Mouse (Mus musculus): ENCODE results near the gene Deup1.
"Not testable (repeated sequence)": the region's sequence is repeated elsewhere in the genome, so short reads cannot be mapped to it uniquely, and the experiment has no call there.

The Deup1 gene

DNA sequence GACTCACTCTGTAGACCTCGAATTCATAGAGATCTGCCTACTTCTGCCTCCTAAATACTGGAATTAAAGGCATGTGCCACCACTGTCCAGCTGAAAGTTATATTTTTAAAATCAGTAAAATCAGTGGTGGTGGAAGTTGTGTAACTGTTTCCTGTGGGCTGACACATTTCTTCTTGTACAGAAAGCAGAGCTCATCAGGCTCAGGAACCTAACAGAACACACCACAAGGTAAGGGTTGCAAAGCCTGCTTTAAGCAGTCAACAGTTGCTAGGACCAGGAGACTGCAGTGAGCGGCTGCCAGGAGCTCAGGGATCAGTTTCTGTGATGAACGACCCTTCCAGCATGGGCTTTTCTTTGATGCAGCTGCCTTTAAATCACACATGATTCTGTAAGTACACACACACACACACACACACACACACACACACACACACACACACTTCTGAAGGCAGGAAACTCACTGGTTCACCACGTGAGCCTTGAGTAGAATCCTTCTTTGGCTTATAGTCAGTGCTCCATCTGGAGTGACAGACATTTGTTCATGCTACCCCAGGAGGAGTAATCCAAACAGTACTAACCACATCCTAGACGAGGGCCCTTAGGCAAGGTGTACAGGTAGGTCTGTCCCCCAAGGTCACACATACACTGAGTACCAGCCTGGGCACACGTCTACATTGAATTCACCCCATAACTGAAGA, 40.4 kb downstream of the Deup1 start:
- DNase-seq, result no peak

DNA sequence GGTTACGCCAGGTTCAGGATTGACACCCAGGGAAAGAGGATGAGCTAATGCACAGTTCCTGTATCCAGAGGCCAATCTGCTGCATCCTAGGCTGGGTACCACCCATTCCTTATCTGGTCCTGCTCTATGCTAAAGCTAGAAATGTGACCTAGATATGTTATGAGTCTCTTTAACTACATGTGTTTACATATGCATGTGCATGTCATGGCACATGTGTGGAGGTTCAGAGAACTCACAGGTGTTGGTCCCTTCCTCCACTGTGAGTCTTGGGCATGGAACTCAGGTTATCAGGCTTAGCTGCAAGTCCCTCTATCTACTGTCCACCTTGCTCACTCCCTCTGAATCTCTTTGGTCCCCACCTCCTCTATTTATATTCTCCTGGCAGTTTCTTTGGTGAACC, 41.8 kb downstream of the Deup1 start:
- DNase-seq, result no peak

DNA sequence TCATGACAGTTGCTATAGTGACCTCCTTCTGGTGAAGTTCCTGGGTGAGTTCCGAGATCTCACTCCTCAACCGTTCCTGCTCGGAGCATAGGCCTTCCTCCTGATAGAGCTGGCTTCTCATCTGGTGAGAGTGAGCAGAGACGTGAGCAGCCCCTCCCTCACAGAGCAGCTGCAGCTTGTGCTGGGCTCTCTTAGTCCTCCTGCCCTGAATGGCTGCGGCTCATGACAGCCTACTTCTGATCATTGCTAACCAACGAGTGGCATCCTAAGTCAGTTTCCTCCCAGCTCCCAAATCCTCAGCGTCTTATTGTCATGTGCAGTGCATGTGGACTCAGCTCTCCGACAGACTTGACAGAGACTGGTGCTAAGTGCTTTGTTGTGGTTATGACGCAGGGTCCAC, 43.5 kb downstream of the Deup1 start:
- no peak for DNase-seq

DNA sequence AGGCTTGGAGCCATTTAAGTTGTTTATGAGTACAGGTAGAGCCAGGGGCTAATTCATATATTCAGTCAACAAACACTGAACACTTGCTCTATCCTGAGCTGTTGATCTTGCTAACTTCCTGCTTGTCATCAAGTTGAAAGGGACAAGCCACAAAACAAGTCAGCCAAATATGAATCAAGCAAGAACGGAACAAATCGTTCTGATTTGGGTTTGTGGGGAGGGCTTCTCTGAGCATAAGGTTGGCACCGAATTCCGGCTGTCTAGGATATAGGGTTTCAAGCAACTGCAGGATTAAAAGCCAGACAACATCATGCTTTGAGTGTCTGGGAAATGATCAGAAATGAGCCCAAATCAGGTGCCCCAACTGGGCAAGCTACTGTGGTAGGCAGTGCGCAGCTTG, 45.7 kb downstream of the Deup1 start:
- DNase-seq, result no peak

DNA sequence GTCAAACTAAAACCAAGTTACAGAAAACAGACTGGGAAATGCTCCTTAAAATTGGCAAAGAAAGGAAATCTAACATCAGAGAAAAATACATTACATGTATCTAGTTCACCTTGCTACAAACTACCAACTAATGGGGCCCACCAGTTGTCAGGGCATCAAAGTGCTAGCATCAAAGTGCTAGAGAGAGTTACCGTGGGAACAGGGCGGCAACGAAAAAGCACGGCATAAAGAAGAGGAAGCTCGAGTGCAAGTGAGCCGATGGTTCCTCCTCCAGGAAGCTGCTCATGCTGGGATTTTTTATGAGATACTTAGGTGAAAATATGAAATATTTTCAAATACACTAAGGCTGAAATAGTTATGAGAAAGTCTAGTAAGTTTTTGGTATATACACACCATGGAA, 47.6 kb downstream of the Deup1 start:
- DNase-seq, result no peak

DNA sequence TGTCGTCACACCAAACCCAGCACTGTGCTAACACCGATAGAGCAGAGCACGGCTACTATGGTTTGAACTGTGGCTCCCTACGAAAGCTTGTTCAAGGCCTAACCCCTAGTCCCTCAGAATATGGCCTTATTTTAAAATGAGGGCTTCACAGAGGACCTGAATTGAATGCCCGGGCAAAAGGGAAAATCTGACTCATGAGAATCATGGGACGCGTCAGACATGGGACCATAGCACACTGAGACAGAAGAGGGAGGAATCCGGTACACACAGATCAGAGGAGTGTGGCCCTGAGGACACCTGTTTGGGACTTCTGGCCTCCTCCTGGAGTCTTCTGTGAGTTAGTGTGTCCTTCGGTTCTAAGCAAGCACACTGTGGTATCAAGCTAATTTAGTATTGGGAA, 48.8 kb downstream of the Deup1 start:
- DNase-seq, result no peak

DNA sequence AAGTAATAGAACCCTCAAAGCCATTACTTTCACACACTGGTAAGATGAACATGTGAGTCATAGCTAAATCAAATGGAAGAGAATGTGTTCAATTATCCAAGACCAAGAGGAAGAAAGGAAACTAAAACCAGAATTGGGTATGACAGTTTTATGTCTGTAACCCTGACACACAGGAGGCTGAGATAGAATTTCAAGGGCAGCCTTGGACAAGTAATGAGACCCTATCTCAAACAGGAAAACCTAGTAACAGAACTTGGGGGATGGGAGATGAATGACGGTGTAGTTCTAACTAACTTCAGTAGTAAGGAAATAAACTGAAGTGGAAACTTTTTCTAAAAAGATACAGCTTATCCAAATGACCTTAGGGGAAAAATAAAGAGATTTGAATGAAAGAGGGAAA, 49.3 kb downstream of the Deup1 start:
- DNase-seq, result no peak

DNA sequence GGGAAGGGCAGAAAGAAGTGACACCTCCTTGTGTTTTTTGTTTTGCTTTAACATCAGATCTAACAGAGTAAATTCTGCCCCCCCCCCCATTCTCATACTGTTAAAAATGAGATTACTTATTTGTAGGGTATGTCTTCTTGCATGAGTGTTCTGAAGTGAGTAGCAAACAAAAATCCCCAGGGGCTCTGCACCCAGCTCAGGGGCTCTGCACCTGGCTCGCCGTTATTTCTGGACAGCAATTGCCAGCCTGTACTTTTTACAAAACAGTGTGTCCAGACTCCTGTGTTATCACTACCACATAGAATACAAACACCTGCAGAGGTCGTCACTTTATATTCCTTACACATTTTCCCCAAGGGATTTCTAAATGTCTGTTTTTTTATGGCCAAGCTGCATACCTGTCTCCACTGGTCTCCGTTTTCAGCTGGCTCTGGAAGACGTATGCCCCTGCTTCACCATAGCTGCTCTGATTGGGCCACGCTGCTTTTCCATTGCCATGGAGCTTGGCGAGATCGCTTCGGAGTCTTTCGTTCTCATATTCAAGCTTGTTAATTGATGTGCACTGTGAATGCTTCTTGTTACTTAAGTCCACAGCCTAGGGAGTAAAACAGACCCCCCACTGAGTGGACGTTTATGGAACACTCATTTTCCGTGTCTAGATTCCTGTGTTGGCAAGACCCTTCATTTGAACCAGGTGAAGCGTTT, 52.8 kb downstream of the Deup1 start:
- DNase-seq, result no peak

DNA sequence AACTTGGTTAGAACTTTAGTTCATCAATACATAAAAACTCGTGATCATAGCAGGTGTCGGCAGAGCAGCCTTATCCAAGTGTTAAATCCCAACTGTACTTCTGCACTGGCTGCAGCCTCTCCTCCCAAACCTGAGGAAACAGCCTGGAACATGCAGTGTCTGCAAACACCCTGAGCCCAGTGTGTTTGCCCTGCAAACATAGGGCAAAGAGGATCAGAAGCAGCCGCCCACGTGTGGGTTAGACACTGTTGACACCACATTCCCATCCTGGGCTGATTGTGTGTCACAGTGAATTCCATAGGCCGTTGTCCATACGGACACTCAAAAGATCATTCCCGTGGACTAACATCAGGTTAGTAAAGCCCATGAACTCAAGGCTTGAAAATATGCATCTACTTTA, 65.4 kb downstream of the Deup1 start:
- no peak for DNase-seq

DNA sequence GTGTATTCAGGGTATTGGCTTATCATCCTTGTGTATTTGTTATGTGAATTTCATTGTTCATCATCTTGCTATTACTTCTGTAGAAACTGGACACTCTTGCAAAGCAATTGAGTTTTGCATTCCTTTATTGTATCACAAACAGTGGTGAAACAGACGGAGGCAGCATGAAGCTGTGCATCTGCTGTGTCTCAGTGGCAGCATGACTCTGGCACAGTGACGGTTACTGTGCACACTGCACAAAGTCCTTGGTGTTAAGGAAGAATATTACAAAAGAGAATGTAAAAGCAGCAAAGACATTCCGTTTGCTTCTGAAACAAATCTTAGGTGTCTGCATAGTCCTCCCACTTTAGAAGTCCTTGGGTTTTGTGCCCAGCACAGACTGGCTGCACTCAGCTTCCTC, 67.3 kb downstream of the Deup1 start:
- DNase-seq, result no peak

DNA sequence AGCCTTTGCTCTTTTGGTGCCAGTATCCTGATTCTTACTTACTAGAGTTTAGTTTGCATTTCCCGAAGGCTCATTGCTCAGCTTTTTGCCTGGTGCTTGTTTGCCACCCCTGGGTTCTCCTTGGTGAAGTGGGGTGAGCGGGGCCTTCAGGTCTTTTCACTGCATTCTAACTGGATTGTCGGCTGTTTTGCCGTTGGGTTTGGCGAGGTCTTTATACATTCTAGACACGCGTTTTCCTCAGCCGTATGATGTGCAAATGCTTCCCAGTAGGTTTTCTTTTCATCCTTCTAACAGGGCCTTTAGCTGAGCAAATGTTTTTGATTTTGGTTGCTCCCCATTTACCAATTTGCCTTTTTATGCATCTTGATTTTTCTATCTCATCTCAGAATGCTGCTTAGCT, 74.4 kb downstream of the Deup1 start:
- DNase-seq, result no peak

DNA sequence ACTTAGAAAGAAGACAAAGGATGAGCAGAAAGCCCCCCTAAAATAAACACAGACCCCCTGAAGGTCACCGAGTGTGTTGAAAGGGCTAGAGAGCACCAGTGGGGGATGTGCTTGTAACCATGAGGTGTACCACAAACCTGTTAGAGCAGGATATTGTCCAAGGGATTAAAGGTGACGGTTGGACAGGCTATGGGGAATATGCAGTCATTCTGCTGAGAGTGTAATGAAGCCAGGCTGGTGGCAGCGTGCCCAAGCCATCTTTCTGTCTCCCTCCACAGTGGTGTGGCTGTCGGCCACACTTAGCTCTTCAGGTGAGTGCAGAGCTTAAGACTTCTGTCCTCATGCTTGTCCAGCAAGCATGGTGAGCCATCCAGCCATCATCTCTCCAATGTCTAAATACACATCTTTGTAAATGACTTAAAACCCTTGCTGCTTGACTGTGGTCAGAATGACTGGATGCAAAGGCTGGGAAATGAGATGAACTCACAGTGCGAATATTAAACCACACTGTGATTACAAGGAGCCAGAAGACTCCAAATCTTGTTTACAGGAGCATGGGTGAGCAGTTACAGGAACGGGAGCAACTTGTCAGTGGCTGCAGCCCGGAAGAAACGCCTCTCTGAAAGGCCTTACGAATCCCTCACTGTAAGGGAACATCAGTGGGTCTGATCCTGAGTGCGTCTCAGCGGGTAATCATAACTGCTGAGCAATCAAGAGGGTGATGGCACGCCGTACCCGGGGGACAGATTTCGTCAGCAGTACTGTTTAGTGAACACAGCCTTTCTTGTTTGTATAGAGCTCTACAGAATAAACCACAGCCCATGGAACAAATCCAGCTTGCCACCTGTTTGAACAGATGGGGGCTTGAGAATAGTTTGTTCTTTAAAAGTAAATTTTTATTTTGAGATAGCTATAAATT, 75.5 kb downstream of the Deup1 start:
- no peak for DNase-seq

DNA sequence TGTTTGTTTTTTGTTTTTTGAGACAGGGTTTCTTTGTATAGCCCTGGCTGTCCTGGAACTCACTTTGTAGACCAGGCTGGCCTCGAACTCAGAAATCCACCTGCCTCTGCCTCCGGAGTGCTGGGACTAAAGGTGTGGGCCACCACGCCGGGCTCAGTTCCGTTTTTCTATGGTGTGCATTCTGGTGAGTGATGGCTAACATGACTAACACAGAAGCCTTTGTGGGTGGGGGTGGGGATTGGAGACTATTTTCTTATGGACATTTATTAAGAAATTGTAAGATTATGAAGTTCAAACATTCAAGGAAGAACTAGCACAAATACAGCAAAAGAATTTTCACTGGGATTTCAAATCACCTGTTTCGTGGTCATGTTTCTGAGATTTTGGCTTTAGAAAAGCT, 76.7 kb downstream of the Deup1 start:
- DNase-seq, result not testable (repeated sequence)

DNA sequence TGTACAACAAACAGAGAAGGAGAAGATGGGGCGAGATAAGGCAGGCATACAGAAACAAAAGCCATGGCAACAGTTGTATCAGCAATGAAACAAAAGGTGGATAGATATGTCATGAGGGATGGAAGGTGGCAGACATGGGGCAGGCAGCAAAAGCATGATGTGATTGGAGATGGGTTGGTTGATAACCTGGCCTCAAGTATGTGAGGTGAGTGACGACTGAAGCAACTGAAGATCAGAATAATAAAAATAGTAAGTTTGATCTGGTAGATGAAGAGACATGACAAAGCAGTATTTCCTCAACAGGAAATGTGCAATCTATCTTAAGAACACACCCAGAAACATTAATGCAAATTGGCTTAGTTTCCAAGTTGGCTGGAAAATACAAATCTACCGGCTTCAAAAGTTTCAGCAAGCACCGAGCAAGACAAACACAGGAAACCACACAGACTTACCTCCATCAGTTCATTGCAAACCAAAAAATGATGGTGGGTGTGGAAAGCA, 77.2 kb downstream of the Deup1 start:
- DNase-seq, result no peak

DNA sequence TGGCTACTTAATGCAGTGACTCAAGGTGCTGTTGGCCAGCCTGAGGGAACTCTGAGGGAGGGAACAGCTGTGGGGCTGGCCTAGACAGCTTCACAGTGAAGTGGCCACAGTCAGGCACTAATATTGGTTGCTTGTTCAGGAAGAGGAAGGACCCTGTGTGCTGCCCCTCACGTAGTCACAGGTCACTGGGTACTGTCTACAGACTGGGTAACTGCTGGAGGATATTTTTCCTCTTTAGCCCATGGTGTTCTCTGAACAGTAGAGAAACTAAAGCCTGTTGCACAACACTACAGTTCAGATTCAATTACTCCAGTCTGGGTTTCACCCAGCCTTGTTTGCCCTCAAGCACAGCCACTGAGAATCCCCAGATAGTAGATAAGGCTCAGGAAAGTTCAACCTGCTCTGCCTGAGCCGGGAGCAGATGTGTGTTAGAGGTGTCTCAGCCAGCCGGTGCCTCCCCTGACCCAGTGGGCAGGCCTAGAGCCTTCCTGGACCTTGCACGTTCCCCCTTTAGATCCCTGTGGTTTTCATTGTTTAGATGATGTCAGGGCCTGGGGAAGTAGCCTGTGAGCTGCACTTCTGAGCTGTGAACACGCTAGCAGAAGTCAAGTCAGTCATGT, 85.9 kb downstream of the Deup1 start:
- no peak for DNase-seq

DNA sequence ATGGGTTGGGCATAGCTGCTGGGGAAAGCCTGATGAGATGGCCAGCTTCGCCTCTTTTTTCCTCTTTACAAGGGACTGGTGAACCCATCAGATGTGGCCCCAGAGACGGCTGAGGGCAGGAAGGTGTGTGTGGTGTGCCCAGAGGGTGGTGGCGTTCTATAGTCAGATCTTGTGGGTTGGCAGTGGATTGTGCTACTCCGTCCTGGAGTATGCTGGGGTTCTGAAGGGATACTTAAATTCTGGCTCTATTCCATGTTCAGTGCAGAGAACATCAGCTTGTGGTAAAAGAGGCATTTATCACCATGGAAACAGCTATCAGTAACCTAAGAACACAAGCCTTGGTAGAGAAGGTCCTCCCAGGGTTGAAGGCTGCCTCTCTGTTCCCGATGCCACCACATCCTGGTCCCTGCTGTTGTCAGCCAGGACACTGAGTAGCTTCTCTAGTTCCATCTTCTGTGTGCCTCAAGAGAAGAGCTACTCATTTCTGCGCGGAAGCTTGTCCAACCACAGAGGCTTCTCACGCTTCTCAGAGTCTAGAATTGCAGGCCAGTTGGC, 88.7 kb downstream of the Deup1 start:
- no peak for DNase-seq

DNA sequence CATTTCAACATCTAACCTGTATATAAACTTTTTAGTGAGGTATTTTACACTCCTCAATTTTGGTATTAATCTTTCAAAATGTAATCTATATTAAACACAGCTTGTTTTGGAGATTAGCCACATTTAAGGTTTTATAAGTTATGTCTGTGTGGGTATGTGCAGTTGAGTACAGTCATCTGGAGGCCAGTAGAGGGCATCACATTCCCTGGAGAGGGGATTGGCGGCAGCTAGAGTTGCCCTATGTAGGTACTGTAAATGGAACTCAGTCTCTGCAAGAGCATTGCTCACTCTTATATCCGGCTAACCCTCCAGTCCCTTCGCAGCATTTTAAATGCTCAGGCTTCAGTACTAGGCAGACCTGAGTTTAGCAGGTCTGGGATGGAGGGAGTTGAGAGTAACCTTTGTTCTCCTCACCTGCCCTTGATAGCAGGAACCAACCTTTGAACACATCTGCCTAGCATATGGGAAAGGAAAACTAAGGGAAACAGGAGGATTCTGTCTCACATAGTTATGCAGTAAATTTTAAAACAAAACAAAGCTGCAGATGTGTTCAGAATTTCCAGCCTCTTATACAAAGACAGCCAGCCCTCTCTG, 90.2 kb downstream of the Deup1 start:
- DNase-seq, result no peak

DNA sequence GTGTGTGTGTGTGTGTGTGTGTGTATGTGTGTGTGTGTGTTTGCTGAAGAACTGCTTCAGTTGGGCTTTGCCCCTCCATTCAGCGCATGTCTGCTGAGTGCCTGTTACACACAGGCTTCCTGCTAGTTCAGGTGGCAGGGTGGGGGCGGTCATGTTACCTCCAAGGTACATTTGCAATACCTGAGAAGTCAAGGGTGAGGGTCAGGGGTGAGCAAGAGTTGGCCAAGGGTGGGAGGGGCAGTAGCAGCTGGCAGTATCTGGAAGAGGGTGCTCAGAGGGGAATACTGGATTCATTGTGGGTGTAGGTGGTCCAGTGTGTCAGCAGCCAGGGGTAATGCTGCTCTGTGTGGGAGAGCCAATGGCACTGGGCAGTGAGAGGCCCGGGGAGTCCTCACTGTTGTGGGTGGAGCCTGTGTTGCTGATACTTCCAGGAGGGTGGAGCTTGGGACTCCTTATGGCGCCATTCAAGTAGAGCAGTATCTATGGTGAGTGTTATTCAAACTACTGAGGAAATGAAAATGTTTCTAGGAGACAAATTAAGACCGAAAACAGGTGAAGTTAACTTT, 90.8 kb downstream of the Deup1 start:
- DNase-seq, result no peak

DNA sequence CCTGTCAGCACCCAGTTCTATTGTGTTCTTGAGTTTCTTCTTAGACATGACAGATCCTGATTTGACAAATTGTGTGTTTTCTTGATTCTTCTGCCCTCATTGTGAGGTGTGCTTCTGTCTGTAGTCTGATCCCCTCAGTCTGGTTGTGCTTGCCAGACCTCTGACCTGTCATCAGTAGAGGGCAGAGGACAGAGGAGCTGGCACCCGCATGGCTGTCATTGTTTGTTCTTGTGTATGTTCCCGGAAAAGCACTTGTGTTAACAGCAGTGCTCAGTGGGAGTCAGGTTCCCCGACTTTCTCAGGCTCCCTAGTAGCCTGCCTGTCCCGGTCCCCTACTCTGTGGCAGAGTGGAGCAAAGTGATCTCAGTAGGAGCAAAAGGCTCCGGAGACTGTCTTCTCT, 92.3 kb downstream of the Deup1 start:
- no peak for DNase-seq

DNA sequence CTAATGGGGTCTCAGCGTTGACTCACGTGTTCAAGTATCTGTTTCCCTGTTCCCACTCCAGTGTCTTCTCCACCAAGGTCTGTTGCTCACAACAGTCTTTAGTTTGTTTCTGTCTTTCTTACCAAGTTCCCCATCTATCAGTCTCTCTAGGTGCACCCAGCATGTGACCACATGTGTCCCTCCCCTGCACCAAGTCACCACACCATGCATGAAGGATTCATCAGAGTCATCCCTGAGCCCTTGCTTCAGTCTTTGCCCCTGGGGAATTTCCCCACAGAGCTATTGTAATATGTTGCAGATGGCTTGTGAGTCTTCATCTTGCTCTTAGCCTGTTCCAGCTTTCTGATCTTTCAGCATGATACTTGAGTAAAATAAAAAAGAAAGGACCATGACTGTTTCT, 93.6 kb downstream of the Deup1 start:
- no peak for DNase-seq

DNA sequence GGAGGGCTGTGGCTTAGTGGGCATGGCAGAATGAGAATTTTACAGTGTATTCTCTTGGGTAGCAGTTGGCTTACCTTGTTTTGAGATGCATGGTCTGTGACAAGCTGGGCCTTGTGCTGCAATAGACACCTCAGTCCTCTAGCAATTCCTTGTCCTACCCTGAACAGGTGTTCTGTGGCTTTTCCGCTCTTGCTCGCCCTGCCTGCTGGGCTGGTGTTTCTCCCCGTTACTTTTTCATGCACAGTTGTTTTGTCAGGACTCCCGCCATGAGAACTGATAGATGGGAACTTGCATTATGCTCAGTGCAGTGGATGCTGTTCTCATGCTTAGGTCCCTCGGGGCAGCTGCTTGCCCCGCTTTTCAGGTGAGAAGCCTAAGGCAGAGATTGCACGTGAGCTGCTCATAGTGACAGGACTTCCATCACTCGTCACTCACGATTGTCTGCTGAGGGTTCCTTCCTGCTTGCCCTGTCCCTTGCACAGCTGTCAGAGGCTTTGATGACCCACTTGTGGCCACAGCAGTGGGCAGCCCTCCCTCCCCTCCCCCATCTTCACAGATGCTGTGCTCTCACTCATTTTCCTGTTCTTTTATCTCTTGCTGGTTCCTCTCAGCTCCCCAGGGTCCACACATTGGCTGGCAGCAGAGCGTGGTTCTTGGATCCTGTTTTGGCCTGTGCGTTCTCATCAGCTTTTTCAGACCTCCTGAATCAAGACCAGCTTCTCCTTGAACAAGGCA, 94.2 kb downstream of the Deup1 start:
- no peak for DNase-seq
